Mouse (Mus musculus) heart, embryonic 15.5 days (tissue): ENCODE measurements at regions not wholly inside any gene's neighbourhood (a gene's known extent, or its start where the extent isn't known, plus 50 kb on each side); places are given as distances from the start of the nearest gene placed in this dataset.
"Not testable (repeated sequence)": the region's sequence is repeated elsewhere in the genome, so short reads cannot be mapped to it uniquely, and the experiment has no call there.

ENCODE experiments used
- ATAC-seq: fragments of 200-750 bp; cut with Nextera tagmentation; replicated peaks from 2 replicates; pipeline ENCODE4 v1.8.0; 2017; ENCODE audit warnings: low read depth, moderate TSS enrichment; ENCODE audit not compliant: insufficient number of reproducible peaks, insufficient read depth, low FRiP score
- H3K27ac ChIP-seq: fragments of 300-500 bp; sonication (generic); 2 replicates; pipeline ENCODE4 v1.5.1; 2015; ENCODE audit warnings: mild to moderate bottlenecking, inconsistent platforms
- H3K27me3 ChIP-seq: fragments of 300-500 bp; sonication (generic); 2 replicates; pipeline ENCODE4 v1.6.1; 2015; ENCODE audit warnings: inconsistent platforms
- H3K36me3 ChIP-seq: fragments of 300-500 bp; sonication (generic); 2 replicates; pipeline ENCODE4 v1.6.1; 2015; ENCODE audit warnings: mild to moderate bottlenecking, inconsistent platforms
- H3K4me1 ChIP-seq: fragments of 300-500 bp; sonication (generic); replicated peaks from 2 replicates; pipeline ENCODE4 v1.6.1; 2015; ENCODE audit warnings: inconsistent platforms
- H3K4me2 ChIP-seq: fragments of 300-500 bp; sonication (generic); 2 replicates; pipeline ENCODE4 v1.6.1; 2015; ENCODE audit warnings: inconsistent platforms, mild to moderate bottlenecking, moderate library complexity
- H3K4me3 ChIP-seq: fragments of 300-500 bp; sonication (generic); 2 replicates; pipeline ENCODE4 v1.5.1; 2015; ENCODE audit warnings: mild to moderate bottlenecking, inconsistent platforms
- H3K9ac ChIP-seq: fragments of 300-500 bp; sonication (generic); 2 replicates; pipeline ENCODE4 v1.6.1; 2015; ENCODE audit warnings: mild to moderate bottlenecking, inconsistent platforms
- H3K9me3 ChIP-seq: fragments of 300-500 bp; sonication (generic); replicated peaks from 2 replicates; pipeline ENCODE4 v1.6.1; 2016; ENCODE audit warnings: inconsistent platforms
- WGBS: fragments of 180-500 bp; shearing (Covaris S2); methylation state at CpG from one replicate; pipeline ENCODE4 v1.1.7; 2015; ENCODE audit warnings: mixed read lengths; 5-methylcytosine and 5-hydroxymethylcytosine counted together

- not testable (repeated sequence) for H3K27me3 ChIP-seq, H3K4me2 ChIP-seq, H3K27ac ChIP-seq, H3K9me3 ChIP-seq, H3K9ac ChIP-seq, ATAC-seq, H3K36me3 ChIP-seq, H3K4me3 ChIP-seq
- 85% methylated on average over 2 of the region's 2 CpGs for WGBS
- 0 out of 2 replicates have a peak, but pooled peaks cover 11% of the 10 kb centered on the region for H3K4me1 ChIP-seq
Observed at GRCm38 (mm10) chr3:21627048-21627447, 449.4 kb upstream of the Tbl1xr1 start.

GRCm38 (mm10) chr3:21633600-21634221 is 442.7 kb upstream of the Tbl1xr1 start:
- Histone ChIP-seq H3K9me3 (no peaks in the 10 kb centered on the region), H3K4me3 (no peak overlapping the region), H3K4me2 (no peak overlapping the region), H3K36me3 (no peaks in the 10 kb centered on the region), H3K27ac (peak overlapping the region; percentile 14; the same call in 1 of the 2 replicates), H3K4me1 (peaks cover 7% of the 10 kb centered on the region), H3K27me3 (no peaks in the 10 kb centered on the region), H3K9ac (no peak overlapping the region)
- WGBS, result 33% methylated on average over 1 of the region's 1 CpGs
- ATAC-seq, result 0 out of 2 replicates have a peak, but pooled peaks have one; percentile 27

GRCm38 (mm10) chr3:21634675-21635204 is 441.7 kb upstream of the Tbl1xr1 start:
- 78% methylated on average over 4 of the region's 4 CpGs for WGBS
- H3K9ac ChIP-seq, result no peak overlapping the region
- no peak overlapping the region for H3K4me3 ChIP-seq
- ATAC-seq, result no peak
- H3K27me3 ChIP-seq, result no peaks in the 10 kb centered on the region
- no peak overlapping the region for H3K4me2 ChIP-seq
- H3K9me3 ChIP-seq, result no peaks in the 10 kb centered on the region
- H3K36me3 ChIP-seq, result no peaks in the 10 kb centered on the region
- no peak overlapping the region for H3K27ac ChIP-seq
- peaks cover 16% of the 10 kb centered on the region for H3K4me1 ChIP-seq

- Histone ChIP-seq H3K4me2 (no peak overlapping the region), H3K36me3 (no peaks in the 10 kb centered on the region), H3K4me3 (no peak overlapping the region), H3K9me3 (no peaks in the 10 kb centered on the region), H3K27me3 (no peaks in the 10 kb centered on the region), H3K4me1 (peaks cover 11% of the 10 kb centered on the region), H3K27ac (no peak overlapping the region; the same call in 1 of the 2 replicates), H3K9ac (no peak overlapping the region)
- 45% methylated on average over 5 of the region's 5 CpGs for WGBS
- no peak for ATAC-seq
Observed at GRCm38 (mm10) chr3:21638886-21639285, 437.6 kb upstream of the Tbl1xr1 start.

GRCm38 (mm10) chr3:21639576-21639975 is 436.9 kb upstream of the Tbl1xr1 start:
- Histone ChIP-seq H3K9me3 (no peaks in the 10 kb centered on the region), H3K27me3 (no peaks in the 10 kb centered on the region), H3K4me2 (no peak overlapping the region), H3K36me3 (no peaks in the 10 kb centered on the region), H3K27ac (no peak overlapping the region; the same call in 1 of the 2 replicates), H3K4me1 (peaks cover 9% of the 10 kb centered on the region), H3K9ac (no peak overlapping the region), H3K4me3 (no peak overlapping the region)
- no peak for ATAC-seq
- 49% methylated on average over 5 of the region's 5 CpGs for WGBS

- no peak overlapping the region for H3K27ac ChIP-seq
- H3K4me3 ChIP-seq, result no peak overlapping the region
- H3K4me2 ChIP-seq, result no peak overlapping the region
- no peak for ATAC-seq
- H3K36me3 ChIP-seq, result no peaks in the 10 kb centered on the region
- no peaks in the 10 kb centered on the region for H3K9me3 ChIP-seq
- peaks cover 5% of the 10 kb centered on the region for H3K4me1 ChIP-seq
- no peaks in the 10 kb centered on the region for H3K27me3 ChIP-seq
- WGBS, result 50% methylated on average over 2 of the region's 2 CpGs
- H3K9ac ChIP-seq, result no peak overlapping the region
Observed at GRCm38 (mm10) chr3:21644086-21644485, 432.4 kb upstream of the Tbl1xr1 start.

GRCm38 (mm10) chr3:21645268-21645667 is 431.2 kb upstream of the Tbl1xr1 start:
- Histone ChIP-seq H3K4me2 (no peak overlapping the region), H3K9me3 (no peaks in the 10 kb centered on the region), H3K27me3 (no peaks in the 10 kb centered on the region), H3K36me3 (no peaks in the 10 kb centered on the region), H3K27ac (no peak overlapping the region), H3K9ac (no peak overlapping the region), H3K4me3 (no peak overlapping the region), H3K4me1 (no peaks in the 10 kb centered on the region; the same call in 1 of the 2 replicates)
- no peak for ATAC-seq
- WGBS, result 43% methylated on average over 1 of the region's 1 CpGs

- H3K4me3 ChIP-seq, result 0 out of 2 replicates have a peak overlapping the region, but pooled peaks have one; percentile 17
- no peak overlapping the region for H3K27ac ChIP-seq
- peaks cover 3% of the 10 kb centered on the region; the same call in 1 of the 2 replicates for H3K4me1 ChIP-seq
- 30% methylated on average over 8 of the region's 8 CpGs for WGBS
- H3K4me2 ChIP-seq, result 0 out of 2 replicates have a peak overlapping the region, but pooled peaks have one; percentile 7
- ATAC-seq, result no peak
- no peaks in the 10 kb centered on the region for H3K36me3 ChIP-seq
- no peaks in the 10 kb centered on the region for H3K27me3 ChIP-seq
- H3K9me3 ChIP-seq, result no peaks in the 10 kb centered on the region
- no peak overlapping the region for H3K9ac ChIP-seq
Observed at GRCm38 (mm10) chr3:21649885-21650469, 426.5 kb upstream of the Tbl1xr1 start.

GRCm38 (mm10) chr3:21655301-21655700 is 421.2 kb upstream of the Tbl1xr1 start:
- Histone ChIP-seq H3K27me3 (no peaks in the 10 kb centered on the region), H3K36me3 (no peaks in the 10 kb centered on the region), H3K9ac (no peak overlapping the region), H3K27ac (no peak overlapping the region), H3K4me2 (no peak overlapping the region), H3K4me3 (no peak overlapping the region), H3K4me1 (0 out of 2 replicates have a peak, but pooled peaks cover 2% of the 10 kb centered on the region), H3K9me3 (no peaks in the 10 kb centered on the region)
- no peak for ATAC-seq
- 82% methylated on average over 2 of the region's 2 CpGs for WGBS

- no peak overlapping the region for H3K4me3 ChIP-seq
- no peaks in the 10 kb centered on the region for H3K4me1 ChIP-seq
- no peaks in the 10 kb centered on the region for H3K36me3 ChIP-seq
- H3K9ac ChIP-seq, result no peak overlapping the region
- WGBS, result 56% methylated on average over 5 of the region's 5 CpGs
- no peak for ATAC-seq
- no peak overlapping the region for H3K27ac ChIP-seq
- no peak overlapping the region for H3K4me2 ChIP-seq
- H3K9me3 ChIP-seq, result no peaks in the 10 kb centered on the region
- H3K27me3 ChIP-seq, result no peaks in the 10 kb centered on the region
Observed at GRCm38 (mm10) chr3:21667349-21668143, 408.9 kb upstream of the Tbl1xr1 start.

- H3K36me3 ChIP-seq, result no peaks in the 10 kb centered on the region
- no peak overlapping the region for H3K4me2 ChIP-seq
- WGBS, result 75% methylated on average over 2 of the region's 2 CpGs
- no peaks in the 10 kb centered on the region for H3K4me1 ChIP-seq
- no peak overlapping the region for H3K4me3 ChIP-seq
- H3K27me3 ChIP-seq, result no peaks in the 10 kb centered on the region
- H3K27ac ChIP-seq, result no peak overlapping the region
- H3K9me3 ChIP-seq, result no peaks in the 10 kb centered on the region
- no peak overlapping the region for H3K9ac ChIP-seq
- no peak for ATAC-seq
Observed at GRCm38 (mm10) chr3:21671885-21672284, 404.6 kb upstream of the Tbl1xr1 start.
